Mouse (Mus musculus) stomach, embryonic 16.5 days (tissue): ENCODE data around the gene Gjb5. TPM values are rescaled to one million over a fixed set of nuclear protein-coding genes. Genes with fewer than 3 reads are reported as not detected.

Experiments used
- ATAC-seq: fragments of 200-750 bp; cut with Nextera tagmentation; 2 replicates; pipeline ENCODE4 v1.8.0; 2017; ENCODE audit warnings: moderate number of reproducible peaks, moderate TSS enrichment; ENCODE audit not compliant: insufficient read depth, low FRiP score
- H3K27ac ChIP-seq: fragments of 300-500 bp; sonication (generic); 2 replicates; pipeline ENCODE4 v1.5.1; 2014; ENCODE audit warnings: low read length
- H3K27me3 ChIP-seq: fragments of 300-500 bp; sonication (generic); 2 replicates; pipeline ENCODE4 v1.6.1; 2014; ENCODE audit warnings: low read length, control low read depth, mixed read lengths; ENCODE audit not compliant: control insufficient read depth, insufficient read depth
- H3K36me3 ChIP-seq: fragments of 300-500 bp; sonication (generic); 2 replicates; pipeline ENCODE4 v1.6.1; 2014; ENCODE audit warnings: low read length; ENCODE audit not compliant: control insufficient read depth, insufficient read depth
- H3K4me1 ChIP-seq: fragments of 300-500 bp; sonication (generic); 2 replicates; pipeline ENCODE4 v1.6.1; 2014; ENCODE audit warnings: low read length, control low read depth, mixed read lengths; ENCODE audit not compliant: control insufficient read depth, insufficient read depth
- H3K4me2 ChIP-seq: fragments of 300-500 bp; sonication (generic); 2 replicates; pipeline ENCODE4 v1.6.1; 2014; ENCODE audit warnings: low read depth, low read length, mixed read lengths
- H3K4me3 ChIP-seq: fragments of 300-500 bp; sonication (generic); replicated peaks from 2 replicates; pipeline ENCODE4 v1.5.1; 2014; ENCODE audit warnings: mild to moderate bottlenecking, low read length
- H3K9ac ChIP-seq: fragments of 300-500 bp; sonication (generic); 2 replicates; pipeline ENCODE4 v1.6.1; 2014; ENCODE audit warnings: low read length
- H3K9me3 ChIP-seq: fragments of 300-500 bp; sonication (generic); replicated peaks from 2 replicates; pipeline ENCODE4 v1.6.1; 2016; ENCODE audit warnings: low read length, control low read depth; ENCODE audit not compliant: control insufficient read depth
- WGBS: fragments of 180-500 bp; shearing (Covaris S2); extraction: QIAGEN DNeasy Blood & Tissue Kit; methylation state at CpG from one replicate; pipeline ENCODE4 v1.1.7; 2014; 5-methylcytosine and 5-hydroxymethylcytosine counted together
- polyA plus RNA-seq: library from polyadenylated mRNA; unstranded; fragments of >200 nt; fragmentation: Nextera tagmentation; extraction: Ambion mirVana; gene quantifications from 2 replicates; pipeline ENCODE4 v1.2.1, GENCODE M21; 2015

Gjb5 gene
- polyA plus RNA-seq, 1 experiment from 2014 or later, result 0.81 TPM

- H3K4me2 ChIP-seq, result no peak overlapping the region
- 0 out of 2 replicates have a peak, but pooled peaks have one; percentile 4 for ATAC-seq
- no peaks in the 10 kb centered on the region for H3K9me3 ChIP-seq
- H3K27me3 ChIP-seq, result peaks cover 8% of the 10 kb centered on the region
- no peak overlapping the region for H3K4me3 ChIP-seq
- no peaks in the 10 kb centered on the region for H3K36me3 ChIP-seq
- 66% methylated on average over 10 of the region's 10 CpGs for whole genome bisulfite sequencing
- no peak overlapping the region for H3K27ac ChIP-seq
- H3K9ac ChIP-seq, result no peak overlapping the region
- H3K4me1 ChIP-seq, result peaks cover 2% of the 10 kb centered on the region; the same call in 1 of the 2 replicates
These were observed 33.7 kb downstream of the Gjb5 start for GRCm38 (mm10) chr4:127324296-127324695.

- Histone ChIP-seq H3K4me1 (peaks cover 2% of the 10 kb centered on the region; the same call in 1 of the 2 replicates), H3K36me3 (no peaks in the 10 kb centered on the region), H3K9me3 (no peaks in the 10 kb centered on the region), H3K9ac (no peak overlapping the region), H3K27me3 (peaks cover 8% of the 10 kb centered on the region), H3K27ac (no peak overlapping the region), H3K4me3 (no peak overlapping the region), H3K4me2 (no peak overlapping the region)
- no peak for ATAC-seq
- WGBS, result 76% methylated on average over 3 of the region's 3 CpGs
These were observed 34.3 kb downstream of the Gjb5 start for GRCm38 (mm10) chr4:127323651-127324050.

- Histone ChIP-seq H3K4me2 (no peak overlapping the region), H3K4me1 (no peaks in the 10 kb centered on the region), H3K9me3 (no peaks in the 10 kb centered on the region), H3K36me3 (no peaks in the 10 kb centered on the region), H3K27me3 (no peaks in the 10 kb centered on the region; the same call in 1 of the 2 replicates), H3K27ac (no peak overlapping the region), H3K4me3 (no peak overlapping the region), H3K9ac (no peak overlapping the region)
- WGBS, result 5% methylated on average over 3 of the region's 3 CpGs
- ATAC-seq, result 0 out of 2 replicates have a peak, but pooled peaks have one; percentile 31
These were observed 38.4 kb downstream of the Gjb5 start for GRCm38 (mm10) chr4:127319613-127320012.

- no peaks in the 10 kb centered on the region for H3K36me3 ChIP-seq
- 57% methylated on average over 4 of the region's 4 CpGs for WGBS
- no peaks in the 10 kb centered on the region for H3K4me1 ChIP-seq
- no peak for ATAC-seq
- H3K9ac ChIP-seq, result no peak overlapping the region
- peaks cover 12% of the 10 kb centered on the region for H3K27me3 ChIP-seq
- no peaks in the 10 kb centered on the region for H3K9me3 ChIP-seq
- no peak overlapping the region for H3K4me2 ChIP-seq
- no peak overlapping the region for H3K27ac ChIP-seq
- no peak overlapping the region for H3K4me3 ChIP-seq
These were observed 40.8 kb downstream of the Gjb5 start for GRCm38 (mm10) chr4:127317143-127317542.

- WGBS, result 82% methylated on average over 8 of the region's 8 CpGs
- H3K4me1 ChIP-seq, result no peaks in the 10 kb centered on the region
- H3K4me2 ChIP-seq, result no peak overlapping the region
- H3K9me3 ChIP-seq, result no peaks in the 10 kb centered on the region
- H3K4me3 ChIP-seq, result no peak overlapping the region
- no peak for ATAC-seq
- H3K27ac ChIP-seq, result no peak overlapping the region
- H3K9ac ChIP-seq, result no peak overlapping the region
- peaks cover 12% of the 10 kb centered on the region for H3K27me3 ChIP-seq
- no peaks in the 10 kb centered on the region for H3K36me3 ChIP-seq
These were observed 42.2 kb downstream of the Gjb5 start for GRCm38 (mm10) chr4:127315753-127316152.

GRCm38 (mm10) chr4:127314585-127314984, 43.4 kb downstream of the Gjb5 start:
- H3K9ac ChIP-seq, result no peak overlapping the region
- H3K9me3 ChIP-seq, result no peaks in the 10 kb centered on the region
- H3K4me3 ChIP-seq, result no peak overlapping the region
- H3K27me3 ChIP-seq, result peaks cover 12% of the 10 kb centered on the region
- H3K27ac ChIP-seq, result no peak overlapping the region
- no peaks in the 10 kb centered on the region for H3K4me1 ChIP-seq
- ATAC-seq, result no peak
- no peak overlapping the region for H3K4me2 ChIP-seq
- no peaks in the 10 kb centered on the region for H3K36me3 ChIP-seq
- 52% methylated on average over 9 of the region's 9 CpGs for WGBS

- H3K4me1 ChIP-seq, result no peaks in the 10 kb centered on the region
- H3K9me3 ChIP-seq, result no peaks in the 10 kb centered on the region
- no peak within 1 kb of the TSS for H3K27ac ChIP-seq
- H3K4me3 ChIP-seq, result peak within 1 kb of the TSS; percentile 46
- ATAC-seq, result peak; percentile 80; the same call in 1 of the 2 replicates
- peak within 1 kb of the TSS; percentile 86 for H3K4me2 ChIP-seq
- H3K27me3 ChIP-seq, result peaks cover 12% of the 10 kb centered on the region
- no peaks in the 10 kb centered on the region for H3K36me3 ChIP-seq
- WGBS, result under 1% methylated on average over 25 of the region's 25 CpGs
- H3K9ac ChIP-seq, result peak within 1 kb of the TSS; percentile 68
These were observed 44.1 kb downstream of the Gjb5 start, which contains the start of gene Gja4 for GRCm38 (mm10) chr4:127313861-127314260. Gja4 (minus strand) TSS chr4:127314039.

GRCm38 (mm10) chr4:127312349-127312748, 45.6 kb downstream of the Gjb5 start:
- Histone ChIP-seq H3K9ac (no peak overlapping the region), H3K4me3 (no peak overlapping the region), H3K4me1 (no peaks in the 10 kb centered on the region), H3K27ac (no peak overlapping the region), H3K27me3 (peaks cover 12% of the 10 kb centered on the region), H3K4me2 (no peak overlapping the region), H3K9me3 (no peaks in the 10 kb centered on the region), H3K36me3 (no peaks in the 10 kb centered on the region)
- no peak for ATAC-seq
- WGBS, result 63% methylated on average over 24 of the region's 24 CpGs

GRCm38 (mm10) chr4:127311561-127311960, 46.4 kb downstream of the Gjb5 start:
- Histone ChIP-seq H3K27me3 (peaks cover 12% of the 10 kb centered on the region), H3K36me3 (no peaks in the 10 kb centered on the region), H3K4me1 (no peaks in the 10 kb centered on the region), H3K9ac (no peak overlapping the region), H3K9me3 (no peaks in the 10 kb centered on the region), H3K27ac (no peak overlapping the region), H3K4me2 (no peak overlapping the region), H3K4me3 (no peak overlapping the region)
- 48% methylated on average over 9 of the region's 9 CpGs for WGBS
- no peak for ATAC-seq
